Mouse (Mus musculus) CD4-positive naive resting alpha-beta T cell, adult 57 days (primary cell): ENCODE results near the gene 9530053A07Rik. TPM values are rescaled to one million over a fixed set of nuclear protein-coding genes. Genes with fewer than 3 reads are reported as not detected.

Source experiments
- total RNA-seq: library from RNA; stranded (reverse); gene quantifications from one replicate; pipeline ENCODE4 v1.2.4, GENCODE M21; 2023

Gene 9530053A07Rik
- not detected for total RNA-seq

GRCm38 (mm10) chr7:28129166-28129565, at the start of gene 9530053A07Rik:
Gene 9530053A07Rik (plus strand): TSS chr7:28129466.

DNA sequence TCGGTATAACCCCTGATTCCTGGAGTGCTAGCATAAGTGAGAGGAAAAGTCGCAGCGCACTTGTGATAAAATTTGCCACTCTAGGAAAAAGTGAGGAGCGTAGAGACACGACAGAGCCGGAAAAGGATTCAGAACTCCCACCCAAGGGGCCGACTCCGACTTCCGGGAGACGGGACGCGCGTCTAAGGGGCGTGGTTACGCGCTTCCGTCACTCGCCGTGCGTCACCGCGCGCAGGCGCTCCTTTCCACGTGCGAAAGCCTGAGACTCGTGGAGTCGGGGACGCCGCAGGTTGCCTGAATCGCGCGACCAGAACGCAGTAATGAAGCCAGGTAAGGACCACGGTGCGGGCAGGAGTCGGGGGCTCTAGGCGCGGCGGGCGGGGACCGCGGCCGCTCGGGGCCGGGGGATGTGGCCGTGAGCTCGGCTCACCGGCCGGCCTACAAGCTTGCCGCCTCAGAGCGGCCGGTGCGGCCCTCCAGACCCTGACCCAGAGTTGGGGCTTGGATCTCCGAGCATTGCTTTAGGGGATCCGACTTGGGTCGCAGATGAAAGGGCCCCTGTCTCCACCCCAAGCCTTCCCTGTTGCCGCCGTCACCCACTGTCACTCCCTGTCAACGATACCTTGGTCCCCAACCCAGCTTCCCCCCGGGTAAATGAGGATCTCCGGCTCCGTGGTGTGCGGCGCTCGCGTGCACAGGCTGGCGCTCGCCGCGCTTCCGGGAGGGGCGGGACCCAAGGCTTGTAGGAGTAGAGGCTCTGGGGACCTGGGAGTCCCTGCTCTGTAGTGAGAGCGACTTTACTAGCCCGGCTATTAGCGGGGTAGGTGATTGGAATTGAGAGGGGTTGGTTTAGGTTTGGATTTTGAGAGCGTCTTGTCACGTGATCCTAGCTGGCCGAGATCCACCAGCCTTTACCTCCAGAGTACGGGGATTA, 40.5 kb downstream of the 9530053A07Rik start, which contains the start of gene Fbl:
Gene Fbl, plus strand, starts transcription at position 222 of the 934 bp plus-strand sequence.

DNA sequence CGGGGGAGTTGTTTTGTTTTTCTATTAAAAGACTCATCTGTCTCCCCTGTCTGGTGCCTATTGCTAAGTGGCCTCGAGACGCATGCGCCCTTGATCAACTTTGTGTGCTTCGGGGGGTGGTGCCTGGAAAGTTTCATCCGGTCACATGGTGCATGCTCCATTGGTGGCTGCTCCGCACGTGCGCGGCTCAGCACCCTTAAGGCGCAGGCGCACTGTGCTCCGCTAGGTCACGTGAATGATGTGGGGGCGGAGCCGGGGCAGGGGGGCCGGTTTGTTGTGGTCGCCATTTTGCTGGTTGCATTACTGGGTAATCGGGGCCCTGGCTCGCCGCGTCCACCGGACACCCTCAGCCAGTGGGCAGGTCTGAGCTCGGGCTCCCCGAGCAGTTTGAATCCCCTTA, 50.0 kb downstream of the 9530053A07Rik start, which contains the start of gene Dyrk1b:
Gene Dyrk1b, plus strand, starts transcription at position 242 of the 400 bp plus-strand sequence.

Other genes starting within 250 kb of the 9530053A07Rik start
- 10.6 TPM for gene Zfp974, start 200.0 kb upstream of the 9530053A07Rik start, total RNA-seq
- 10.8 TPM for gene Zfp780b, start 150.3 kb upstream of the 9530053A07Rik start, total RNA-seq
- gene Zfp850, start 115.4 kb upstream of the 9530053A07Rik start, total RNA-seq: 8.7 TPM
- 97.6 TPM for gene Psmc4, start 79.4 kb upstream of the 9530053A07Rik start, total RNA-seq
- gene Fcgbp, start 58.2 kb upstream of the 9530053A07Rik start, total RNA-seq: not detected
- gene Fbl, start 40.2 kb downstream of the 9530053A07Rik start, total RNA-seq: 183 TPM
- gene Dyrk1b, start 50.0 kb downstream of the 9530053A07Rik start, total RNA-seq: 16.9 TPM
- gene Eid2, start 138.4 kb downstream of the 9530053A07Rik start, total RNA-seq: 9.9 TPM
- gene Eid2b, start 148.3 kb downstream of the 9530053A07Rik start, total RNA-seq: 5.5 TPM
- gene Selenov, start 161.7 kb downstream of the 9530053A07Rik start, total RNA-seq: not detected
- not detected for gene Dll3, start 172.8 kb downstream of the 9530053A07Rik start, total RNA-seq
- 32.5 TPM for gene Timm50, start 182.6 kb downstream of the 9530053A07Rik start, total RNA-seq
- gene Supt5, start 209.3 kb downstream of the 9530053A07Rik start, total RNA-seq: 190 TPM
- gene Rps16, start 221.2 kb downstream of the 9530053A07Rik start, total RNA-seq: 5,484 TPM
- gene Plekhg2, start 243.1 kb downstream of the 9530053A07Rik start, total RNA-seq: 207 TPM